Mouse (Mus musculus): Measurements from ENCODE around the gene Fkbp5. TPM values are rescaled to one million over a fixed set of nuclear protein-coding genes. Genes with fewer than 3 reads are reported as not detected.

Fkbp5 gene
- polyA plus RNA-seq, 2 experiments = 3.6 to 7.3 TPM

DNA sequence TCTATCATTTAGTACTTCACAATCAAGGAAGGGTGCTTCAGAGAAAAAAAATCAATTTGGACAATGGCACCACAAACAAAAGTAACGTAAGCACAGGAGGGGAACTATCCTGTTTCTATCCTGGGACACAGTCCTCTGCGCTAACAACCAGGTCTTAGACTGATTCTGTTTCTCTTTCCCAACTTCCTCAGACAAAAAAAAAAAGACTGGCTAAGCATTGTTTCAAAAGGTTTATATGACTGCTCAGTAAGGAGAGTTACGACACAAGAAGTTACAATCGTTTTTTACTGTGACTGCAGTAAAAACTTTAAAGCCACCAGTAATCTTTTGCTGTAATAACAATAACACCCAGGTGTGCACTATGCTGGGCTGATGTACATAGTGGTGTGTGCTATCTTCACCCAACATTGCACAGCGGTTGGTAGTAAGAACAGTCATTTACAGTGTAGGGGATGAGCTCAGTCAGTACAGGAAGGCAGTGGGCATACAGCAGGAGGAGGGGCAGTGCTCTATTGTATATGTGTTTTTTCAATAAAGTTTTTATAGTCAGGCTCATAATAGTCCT is 82.3 kb downstream of the Fkbp5 start:
- Histone ChIP-seq H3K36me3 (replicated peaks; ENCODE audit: control insufficient read depth, insufficient read depth, low read depth) (no peaks in the 10 kb centered on the region; the same call in 1 of the 2 replicates), H3K4me3 (ENCODE audit: insufficient read depth in 1 of 2, low read depth in 2 of 2, low read length in 2 of 2) (no peak overlapping the region), H3K9ac (replicated peaks) (no peak overlapping the region), H3K4me2 (ENCODE audit: low read depth) (no peak overlapping the region), H3K4me1 (replicated peaks; ENCODE audit: control insufficient read depth in 2 of 2, insufficient read depth in 2 of 2, low read length in 1 of 2) (peaks cover 0 to 4% of the 10 kb centered on the region in 2 experiments; a peak in 2 of 4 replicates), H3K9me3 (ENCODE audit: control insufficient read depth, low read length) (no peaks in the 10 kb centered on the region), H3K27me3 (ENCODE audit: control insufficient read depth, insufficient read depth, low read length) (no peaks in the 10 kb centered on the region), H3K27ac (no peak overlapping the region)
- TF ChIP-seq EP300 (IDR thresholded peaks at IDR 0.05; ENCODE audit: low read depth) = no peak
- no peak for TF ChIP-seq CTCF (IDR thresholded peaks at IDR 0.05; ENCODE audit: low read depth)
- DNase-seq (ENCODE audit: low read depth in 3 of 3, low spot score in 3 of 3) (no peak), ATAC-seq (ENCODE audit: insufficient read depth) (no peak)
- 57% methylated on average over 5 of the region's 5 CpGs for WGBS (ENCODE audit: insufficient replicate concordance)

DNA sequence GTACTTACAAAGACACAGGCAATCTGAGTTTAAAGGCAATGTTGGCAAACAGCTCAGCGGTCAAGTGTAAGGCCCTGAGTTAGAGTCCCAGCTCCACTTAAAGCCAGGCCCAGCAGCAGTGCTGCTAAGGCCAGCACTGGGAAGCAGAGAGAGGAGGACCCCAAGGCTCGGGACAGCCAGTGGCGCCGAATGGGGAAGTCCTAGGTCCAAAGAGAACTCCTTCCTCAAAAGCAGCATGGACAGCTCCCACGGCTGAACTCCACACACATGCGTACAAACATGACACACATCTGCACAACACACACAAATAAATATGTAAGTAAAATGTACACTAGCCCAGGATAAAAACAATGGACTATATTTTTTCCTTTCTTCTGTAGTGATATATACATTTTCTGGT is 84.3 kb downstream of the Fkbp5 start:
- no peak overlapping the region for H3K27ac ChIP-seq
- no peak overlapping the region for H3K9ac ChIP-seq (replicated peaks)
- DNase-seq (ENCODE audit: low read depth in 3 of 3, low spot score in 3 of 3) (no peak), ATAC-seq (ENCODE audit: insufficient read depth) (no peak)
- no peak overlapping the region for H3K4me3 ChIP-seq (ENCODE audit: insufficient read depth in 1 of 2, low read depth in 2 of 2, low read length in 2 of 2)
- no peaks in the 10 kb centered on the region; a peak in 1 of 4 replicates for H3K4me1 ChIP-seq (replicated peaks; ENCODE audit: control insufficient read depth in 2 of 2, insufficient read depth in 2 of 2, low read length in 1 of 2)
- 58% methylated on average over 6 of the region's 6 CpGs for WGBS (ENCODE audit: insufficient replicate concordance)
- no peaks in the 10 kb centered on the region for H3K27me3 ChIP-seq (ENCODE audit: control insufficient read depth, insufficient read depth, low read length)
- no peaks in the 10 kb centered on the region; the same call in 1 of the 2 replicates for H3K36me3 ChIP-seq (replicated peaks; ENCODE audit: control insufficient read depth, insufficient read depth, low read depth)
- no peaks in the 10 kb centered on the region for H3K9me3 ChIP-seq (ENCODE audit: control insufficient read depth, low read length)
- no peak overlapping the region for H3K4me2 ChIP-seq (ENCODE audit: low read depth)
- TF ChIP-seq EP300 (IDR thresholded peaks at IDR 0.05; ENCODE audit: low read depth) (no peak), CTCF (IDR thresholded peaks at IDR 0.05; ENCODE audit: low read depth) (no peak)

DNA sequence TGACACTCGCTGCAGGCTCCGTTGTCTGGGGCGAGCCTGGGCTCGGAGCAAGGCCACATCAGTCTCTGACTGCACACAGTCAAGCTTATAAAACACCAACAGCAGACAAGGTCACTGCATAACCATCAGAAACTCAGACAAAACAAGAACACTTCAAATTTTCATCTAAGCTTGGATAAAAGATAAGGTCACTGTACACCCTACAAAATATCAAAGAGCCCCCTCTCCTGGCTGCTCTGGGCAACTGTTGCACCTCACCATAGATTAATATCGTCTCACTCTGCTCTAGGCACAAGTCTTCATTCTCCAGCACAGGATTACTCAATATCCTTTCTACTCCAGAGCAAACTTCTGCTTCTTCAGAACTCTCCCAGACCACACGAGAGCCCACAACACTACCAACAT is 85.4 kb downstream of the Fkbp5 start:
- DNase-seq (ENCODE audit: low read depth in 3 of 3, low spot score in 3 of 3) = no peak
- no peak overlapping the region for H3K9ac ChIP-seq (replicated peaks)
- no peaks in the 10 kb centered on the region; a peak in 1 of 4 replicates for H3K4me1 ChIP-seq (replicated peaks; ENCODE audit: control insufficient read depth in 2 of 2, insufficient read depth in 2 of 2, low read length in 1 of 2)
- no peak overlapping the region for H3K4me2 ChIP-seq (ENCODE audit: low read depth)
- H3K36me3 ChIP-seq (replicated peaks; ENCODE audit: control insufficient read depth, insufficient read depth, low read depth) = no peaks in the 10 kb centered on the region; the same call in 1 of the 2 replicates
- H3K9me3 ChIP-seq (ENCODE audit: control insufficient read depth, low read length) = no peaks in the 10 kb centered on the region
- 68% methylated on average over 6 of the region's 6 CpGs for WGBS (ENCODE audit: insufficient replicate concordance)
- no peak for TF ChIP-seq EP300 (IDR thresholded peaks at IDR 0.05; ENCODE audit: low read depth)
- no peak for TF ChIP-seq CTCF (IDR thresholded peaks at IDR 0.05; ENCODE audit: low read depth)
- H3K27me3 ChIP-seq (ENCODE audit: control insufficient read depth, insufficient read depth, low read length) = no peaks in the 10 kb centered on the region
- H3K27ac ChIP-seq = no peak overlapping the region
- no peak for ATAC-seq (ENCODE audit: insufficient read depth)
- no peak overlapping the region for H3K4me3 ChIP-seq (ENCODE audit: insufficient read depth in 1 of 2, low read depth in 2 of 2, low read length in 2 of 2)

DNA sequence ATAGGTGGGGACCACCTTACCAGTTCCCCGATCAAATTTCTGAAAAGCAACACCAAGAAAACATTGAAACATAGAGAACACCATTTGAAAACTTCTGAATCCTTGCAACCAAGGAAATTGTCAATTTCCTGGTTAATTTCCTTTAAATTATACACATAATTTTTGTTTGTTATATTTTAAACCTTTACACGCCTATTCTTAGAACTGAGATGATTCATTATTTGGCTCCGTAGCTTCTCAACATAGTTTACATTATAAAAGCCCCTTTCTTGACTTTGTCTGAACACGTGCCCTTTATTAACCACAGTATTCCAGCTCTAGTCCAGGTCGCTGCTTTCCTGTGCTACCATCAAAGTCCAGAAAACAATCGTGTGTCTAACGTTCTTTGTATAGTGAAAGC is 86.3 kb downstream of the Fkbp5 start:
- Histone ChIP-seq H3K9ac (replicated peaks) (no peak overlapping the region), H3K4me3 (ENCODE audit: insufficient read depth in 1 of 2, low read depth in 2 of 2, low read length in 2 of 2) (no peak overlapping the region), H3K4me1 (replicated peaks; ENCODE audit: control insufficient read depth in 2 of 2, insufficient read depth in 2 of 2, low read length in 1 of 2) (no peaks in the 10 kb centered on the region), H3K27ac (no peak overlapping the region), H3K4me2 (ENCODE audit: low read depth) (no peak overlapping the region), H3K9me3 (ENCODE audit: control insufficient read depth, low read length) (no peaks in the 10 kb centered on the region), H3K27me3 (ENCODE audit: control insufficient read depth, insufficient read depth, low read length) (no peaks in the 10 kb centered on the region), H3K36me3 (replicated peaks; ENCODE audit: control insufficient read depth, insufficient read depth, low read depth) (no peaks in the 10 kb centered on the region; the same call in 1 of the 2 replicates)
- WGBS (ENCODE audit: insufficient replicate concordance) = 72% methylated on average over 7 of the region's 7 CpGs
- TF ChIP-seq EP300 (IDR thresholded peaks at IDR 0.05; ENCODE audit: low read depth) (no peak), CTCF (IDR thresholded peaks at IDR 0.05; ENCODE audit: low read depth) (no peak)
- no peak for ATAC-seq (ENCODE audit: insufficient read depth)
- DNase-seq (ENCODE audit: low read depth in 3 of 3, low spot score in 3 of 3) = no peak

DNA sequence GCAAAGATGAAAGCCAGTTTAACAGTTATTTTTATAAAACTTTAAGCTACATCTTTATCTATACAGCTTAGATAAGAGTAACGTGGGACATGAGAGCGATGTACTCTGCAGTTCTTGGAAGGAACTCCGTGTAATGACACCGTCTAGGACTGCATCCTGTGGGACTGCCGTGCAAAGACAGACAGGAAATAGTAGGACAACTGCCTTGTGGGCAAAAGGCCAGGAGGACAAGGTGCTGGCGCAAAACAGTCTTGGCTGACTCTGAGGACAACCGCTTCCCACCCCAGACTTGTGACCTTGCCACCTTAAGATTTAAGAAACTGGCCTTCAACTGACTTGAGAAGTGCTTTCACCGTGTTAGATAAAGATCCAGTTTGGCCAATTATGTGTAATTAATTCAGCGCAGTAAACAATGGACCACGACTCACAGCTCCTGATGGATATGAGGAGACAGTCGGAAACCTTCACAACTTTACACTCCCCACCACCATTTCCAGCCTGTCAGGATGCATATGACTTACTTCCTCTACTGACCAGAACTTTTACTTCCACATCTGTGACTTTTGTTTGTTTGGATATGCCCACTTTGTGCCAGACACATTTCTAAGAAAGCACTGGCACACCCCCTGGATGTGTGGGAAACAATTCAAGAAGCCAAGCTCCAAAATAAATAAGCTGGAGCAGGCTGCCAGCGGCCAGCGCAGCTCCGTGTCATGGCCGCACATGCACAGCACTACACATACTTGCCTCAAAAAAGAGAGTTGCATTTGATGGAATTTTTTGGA is 88.7 kb downstream of the Fkbp5 start:
- no peak overlapping the region for H3K27ac ChIP-seq
- H3K4me3 ChIP-seq (ENCODE audit: insufficient read depth in 1 of 2, low read depth in 2 of 2, low read length in 2 of 2) = no peak overlapping the region
- WGBS (ENCODE audit: insufficient replicate concordance) = 65% methylated on average over 15 of the region's 15 CpGs
- no peak for DNase-seq (ENCODE audit: low read depth in 3 of 3, low spot score in 3 of 3)
- no peak for ATAC-seq (ENCODE audit: insufficient read depth)
- no peaks in the 10 kb centered on the region; the same call in 1 of the 2 replicates for H3K36me3 ChIP-seq (replicated peaks; ENCODE audit: control insufficient read depth, insufficient read depth, low read depth)
- H3K4me2 ChIP-seq (ENCODE audit: low read depth) = no peak overlapping the region
- TF ChIP-seq CTCF (IDR thresholded peaks at IDR 0.05; ENCODE audit: low read depth) = no peak
- no peak for TF ChIP-seq EP300 (IDR thresholded peaks at IDR 0.05; ENCODE audit: low read depth)
- no peaks in the 10 kb centered on the region for H3K4me1 ChIP-seq (replicated peaks; ENCODE audit: control insufficient read depth in 2 of 2, insufficient read depth in 2 of 2, low read length in 1 of 2)
- no peak overlapping the region for H3K9ac ChIP-seq (replicated peaks)
- no peaks in the 10 kb centered on the region for H3K27me3 ChIP-seq (ENCODE audit: control insufficient read depth, insufficient read depth, low read length)
- H3K9me3 ChIP-seq (ENCODE audit: control insufficient read depth, low read length) = no peaks in the 10 kb centered on the region
